Mouse (Mus musculus): ENCODE measurements at regions not wholly inside any gene's neighbourhood (a gene's known extent, or its start where the extent isn't known, plus 50 kb on each side); places are given as distances from the start of the nearest gene placed in this dataset.

DNA sequence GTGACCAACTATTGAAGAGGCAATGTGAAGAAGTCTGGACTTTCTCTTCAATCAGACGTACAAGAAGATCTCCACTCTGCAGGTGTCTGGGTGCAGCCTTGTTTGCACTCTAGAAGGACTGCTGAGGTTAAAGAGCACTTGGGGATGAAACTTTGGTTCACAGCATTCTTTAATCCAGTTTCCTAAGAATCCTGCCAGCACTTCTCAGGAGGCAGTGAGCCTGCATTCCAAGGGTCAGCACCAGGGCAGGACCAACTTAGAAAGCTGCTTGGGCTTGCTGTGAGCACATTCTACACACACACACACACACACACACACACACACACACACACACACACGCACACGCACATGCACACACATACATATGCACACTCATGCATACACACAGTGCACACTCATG, 304.4 kb downstream of the Hlx start:
- no peak overlapping the region for H3K4me3 ChIP-seq (replicated peaks; ENCODE audit: control insufficient read depth, low read depth, low read length)

GRCm38 (mm10) chr1:184425694-184426093, 306.7 kb downstream of the Hlx start:
- WGBS, result 93% methylated on average over 1 of the region's 1 CpGs
- Histone ChIP-seq H3K4me1 (ENCODE audit: control insufficient read depth, insufficient read depth, low read length) (no peaks in the 10 kb centered on the region), H3K4me3 (replicated peaks; ENCODE audit: control insufficient read depth, low read depth, low read length) (no peak overlapping the region), H3K27ac (ENCODE audit: control insufficient read depth, insufficient read depth, low read depth, low read length, poor library complexity) (no peak overlapping the region)
- TF ChIP-seq POLR2A (IDR thresholded peaks at IDR 0.05; ENCODE audit: borderline replicate concordance, control insufficient read depth, low read depth, low read length) (no peak), CTCF (IDR thresholded peaks at IDR 0.05; ENCODE audit: control insufficient read depth, insufficient read depth, low read length) (no peak)

More for the DNA sequence above, 304.4 kb downstream of the Hlx start:
- H3K27ac ChIP-seq (ENCODE audit: control insufficient read depth, insufficient read depth, low read depth, low read length, poor library complexity), result no peak overlapping the region
- no peak for TF ChIP-seq POLR2A (IDR thresholded peaks at IDR 0.05; ENCODE audit: borderline replicate concordance, control insufficient read depth, low read depth, low read length)
- no peak for TF ChIP-seq CTCF (IDR thresholded peaks at IDR 0.05; ENCODE audit: control insufficient read depth, insufficient read depth, low read length)
- 84% methylated on average over 3 of the region's 3 CpGs for WGBS
- H3K4me1 ChIP-seq (ENCODE audit: control insufficient read depth, insufficient read depth, low read length), result no peaks in the 10 kb centered on the region

- Histone ChIP-seq H3K4me1 (ENCODE audit: control insufficient read depth, insufficient read depth, low read length) (no peaks in the 10 kb centered on the region), H3K27ac (ENCODE audit: control insufficient read depth, insufficient read depth, low read depth, low read length, poor library complexity) (no peak overlapping the region), H3K4me3 (replicated peaks; ENCODE audit: control insufficient read depth, low read depth, low read length) (no peak overlapping the region)
- WGBS, result 83% methylated on average over 2 of the region's 2 CpGs
- TF ChIP-seq POLR2A (IDR thresholded peaks at IDR 0.05; ENCODE audit: borderline replicate concordance, control insufficient read depth, low read depth, low read length), result no peak
- no peak for TF ChIP-seq CTCF (IDR thresholded peaks at IDR 0.05; ENCODE audit: control insufficient read depth, insufficient read depth, low read length)
These were observed 308.4 kb downstream of the Hlx start for GRCm38 (mm10) chr1:184424035-184424434.

DNA sequence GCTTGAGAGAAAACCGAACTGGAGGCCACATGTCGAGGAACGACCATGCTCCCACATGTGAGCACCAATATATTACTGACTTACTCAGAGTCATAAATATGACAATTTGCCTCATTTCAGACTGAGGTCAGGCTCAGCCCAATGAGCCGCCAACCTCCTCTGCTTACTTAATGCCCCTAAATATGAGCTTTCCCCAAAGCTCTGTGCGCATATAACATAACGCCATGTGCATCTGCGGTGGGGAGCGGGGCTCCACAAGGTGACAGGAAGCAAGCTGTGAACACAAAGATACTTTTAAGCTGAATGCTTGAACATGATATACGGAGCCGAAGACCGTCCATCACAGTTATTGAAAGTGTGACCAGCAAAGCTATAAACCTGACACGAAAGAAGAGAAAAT, 319.8 kb downstream of the Hlx start:
- 52% methylated on average over 12 of the region's 12 CpGs for WGBS
- no peak overlapping the region for H3K27ac ChIP-seq (ENCODE audit: control insufficient read depth, insufficient read depth, low read depth, low read length, poor library complexity)
- H3K4me1 ChIP-seq (ENCODE audit: control insufficient read depth, insufficient read depth, low read length), result no peaks in the 10 kb centered on the region
- no peak overlapping the region for H3K4me3 ChIP-seq (replicated peaks; ENCODE audit: control insufficient read depth, low read depth, low read length)
- TF ChIP-seq CTCF (IDR thresholded peaks at IDR 0.05; ENCODE audit: control insufficient read depth, insufficient read depth, low read length) (no peak), POLR2A (IDR thresholded peaks at IDR 0.05; ENCODE audit: borderline replicate concordance, control insufficient read depth, low read depth, low read length) (no peak)

DNA sequence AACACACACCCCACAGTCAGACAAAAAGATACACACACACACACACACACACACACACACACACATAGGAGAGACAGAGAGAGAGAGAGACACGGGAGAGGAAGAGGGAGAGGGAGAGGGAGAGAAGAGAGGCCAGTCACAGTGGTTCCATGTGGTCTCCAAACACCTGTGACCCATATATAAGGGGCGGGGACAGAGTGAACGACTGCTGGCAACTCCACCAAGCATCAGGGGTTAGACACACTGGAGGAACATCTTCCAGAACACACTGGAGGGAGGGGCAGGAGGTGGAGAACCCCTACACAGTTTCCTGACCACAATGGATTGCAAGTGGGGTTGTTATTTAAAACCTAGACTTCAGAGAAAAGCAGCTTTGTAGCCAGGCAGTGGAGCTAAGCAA, 321.4 kb downstream of the Hlx start:
- H3K27ac ChIP-seq (ENCODE audit: control insufficient read depth, insufficient read depth, low read depth, low read length, poor library complexity), result no peak overlapping the region
- no peaks in the 10 kb centered on the region for H3K4me1 ChIP-seq (ENCODE audit: control insufficient read depth, insufficient read depth, low read length)
- 23% methylated on average over 3 of the region's 3 CpGs for WGBS
- TF ChIP-seq POLR2A (IDR thresholded peaks at IDR 0.05; ENCODE audit: borderline replicate concordance, control insufficient read depth, low read depth, low read length) (no peak), CTCF (IDR thresholded peaks at IDR 0.05; ENCODE audit: control insufficient read depth, insufficient read depth, low read length) (no peak)
- no peak overlapping the region for H3K4me3 ChIP-seq (replicated peaks; ENCODE audit: control insufficient read depth, low read depth, low read length)

- WGBS, result 79% methylated on average over 7 of the region's 7 CpGs
- TF ChIP-seq POLR2A (IDR thresholded peaks at IDR 0.05; ENCODE audit: borderline replicate concordance, control insufficient read depth, low read depth, low read length) (no peak), CTCF (IDR thresholded peaks at IDR 0.05; ENCODE audit: control insufficient read depth, insufficient read depth, low read length) (no peak)
- no peak overlapping the region for H3K4me3 ChIP-seq (replicated peaks; ENCODE audit: control insufficient read depth, low read depth, low read length)
- no peak overlapping the region for H3K27ac ChIP-seq (ENCODE audit: control insufficient read depth, insufficient read depth, low read depth, low read length, poor library complexity)
- H3K4me1 ChIP-seq (ENCODE audit: control insufficient read depth, insufficient read depth, low read length), result no peaks in the 10 kb centered on the region
These were observed 322.4 kb downstream of the Hlx start for GRCm38 (mm10) chr1:184409986-184410385.

GRCm38 (mm10) chr1:184402985-184403384, 329.4 kb downstream of the Hlx start:
- 45% methylated on average over 6 of the region's 6 CpGs for WGBS

GRCm38 (mm10) chr1:184395215-184395614, 337.2 kb downstream of the Hlx start:
- 46% methylated on average over 15 of the region's 15 CpGs for WGBS
- Histone ChIP-seq H3K4me1 (ENCODE audit: control insufficient read depth, insufficient read depth, low read length) (no peaks in the 10 kb centered on the region; the same call in 1 of the 2 replicates), H3K4me3 (replicated peaks; ENCODE audit: control insufficient read depth, low read depth, low read length) (no peak overlapping the region), H3K27ac (ENCODE audit: control insufficient read depth, insufficient read depth, low read depth, low read length, poor library complexity) (no peak overlapping the region)
- no peak for TF ChIP-seq POLR2A (IDR thresholded peaks at IDR 0.05; ENCODE audit: borderline replicate concordance, control insufficient read depth, low read depth, low read length)
- TF ChIP-seq CTCF (IDR thresholded peaks at IDR 0.05; ENCODE audit: control insufficient read depth, insufficient read depth, low read length), result peak; percentile 81

More at GRCm38 (mm10) chr1:184402985-184403384, 329.4 kb downstream of the Hlx start:
- no peak overlapping the region for H3K27ac ChIP-seq (ENCODE audit: control insufficient read depth, insufficient read depth, low read depth, low read length, poor library complexity)
- TF ChIP-seq POLR2A (IDR thresholded peaks at IDR 0.05; ENCODE audit: borderline replicate concordance, control insufficient read depth, low read depth, low read length), result no peak
- no peak for TF ChIP-seq CTCF (IDR thresholded peaks at IDR 0.05; ENCODE audit: control insufficient read depth, insufficient read depth, low read length)
- H3K4me3 ChIP-seq (replicated peaks; ENCODE audit: control insufficient read depth, low read depth, low read length), result no peak overlapping the region
- H3K4me1 ChIP-seq (ENCODE audit: control insufficient read depth, insufficient read depth, low read length), result no peaks in the 10 kb centered on the region

DNA sequence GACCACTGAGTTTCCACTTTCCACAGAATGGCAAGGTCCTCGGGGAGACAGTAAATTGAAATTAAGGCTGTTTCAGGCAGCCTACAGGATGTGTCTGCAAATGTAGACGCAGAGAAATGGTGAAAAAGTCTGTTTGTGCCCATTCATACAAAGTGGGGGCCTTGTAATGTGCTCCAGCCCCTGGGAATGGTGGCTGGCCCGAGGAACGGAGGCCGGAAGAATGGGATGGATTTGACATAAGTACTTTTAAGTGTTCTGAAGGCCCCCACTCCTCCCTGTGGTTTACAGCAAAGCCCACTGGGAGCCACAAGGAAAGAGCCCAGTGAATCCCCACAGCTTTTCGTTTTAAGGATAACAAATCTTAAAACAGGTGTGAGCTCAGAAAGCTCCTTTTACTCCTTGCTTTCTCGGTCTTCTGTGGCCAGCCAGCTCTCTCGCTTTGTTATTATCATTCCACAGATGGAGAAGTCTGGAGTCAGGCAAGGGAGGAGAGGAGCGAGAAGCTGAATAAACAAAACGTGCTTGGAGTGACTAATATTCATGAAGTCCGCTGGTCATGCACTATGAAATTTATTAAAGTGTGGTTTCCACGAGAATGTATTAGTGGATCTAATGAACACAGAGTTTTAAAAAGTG, 337.7 kb downstream of the Hlx start:
- TF ChIP-seq POLR2A (IDR thresholded peaks at IDR 0.05; ENCODE audit: borderline replicate concordance, control insufficient read depth, low read depth, low read length) (no peak), CTCF (IDR thresholded peaks at IDR 0.05; ENCODE audit: control insufficient read depth, insufficient read depth, low read length) (no peak)
- no peak overlapping the region for H3K27ac ChIP-seq (ENCODE audit: control insufficient read depth, insufficient read depth, low read depth, low read length, poor library complexity)
- H3K4me1 ChIP-seq (ENCODE audit: control insufficient read depth, insufficient read depth, low read length), result no peaks in the 10 kb centered on the region; the same call in 1 of the 2 replicates
- 72% methylated on average over 12 of the region's 12 CpGs for WGBS
- no peak overlapping the region for H3K4me3 ChIP-seq (replicated peaks; ENCODE audit: control insufficient read depth, low read depth, low read length)

Measured in bone marrow, adult 2 months (tissue).